Mouse (Mus musculus) frontal cortex, adult 2 months (tissue): ENCODE results near the gene Cenpu. TPM values are rescaled to one million over a fixed set of nuclear protein-coding genes. Genes with fewer than 3 reads are reported as not detected.

Source experiments
- polyA plus RNA-seq: library from polyadenylated mRNA; depleted of rRNA; stranded (reverse); fragments of >200 nt; gene quantifications from 2 replicates; pipeline ENCODE4 v1.2.3, GENCODE M21; 2012; rRNA removed

The Cenpu gene
- polyA plus RNA-seq, 1 experiment = 2.9 TPM

Other genes with a start within 250 kb of the Cenpu start
- gene Acsl1, start 81.0 kb upstream of the Cenpu start, polyA plus RNA-seq = 31.7 and 36.2 TPM in 2 replicates
- gene Primpol, start 65.2 kb downstream of the Cenpu start, polyA plus RNA-seq = 2.4 and 2.7 TPM in 2 replicates
- 22.5 and 24.7 TPM in 2 replicates for gene Casp3, start 65.3 kb downstream of the Cenpu start, polyA plus RNA-seq
- 27.9 and 28.1 TPM in 2 replicates for gene Irf2, start 187.7 kb downstream of the Cenpu start, polyA plus RNA-seq